Mouse (Mus musculus) neural tube, embryonic 10.5 days (tissue): Measurements from ENCODE around the gene Eloa.
"Not testable (repeated sequence)": the region's sequence is repeated elsewhere in the genome, so short reads cannot be mapped to it uniquely, and the experiment has no call there.

Experiments
- DNase-seq: peaks from one replicate; pipeline ENCODE4 v3.0.0-alpha.2; 2017; ENCODE audit warnings: low spot score; ENCODE audit errors: extremely low spot score

The Eloa gene

DNA sequence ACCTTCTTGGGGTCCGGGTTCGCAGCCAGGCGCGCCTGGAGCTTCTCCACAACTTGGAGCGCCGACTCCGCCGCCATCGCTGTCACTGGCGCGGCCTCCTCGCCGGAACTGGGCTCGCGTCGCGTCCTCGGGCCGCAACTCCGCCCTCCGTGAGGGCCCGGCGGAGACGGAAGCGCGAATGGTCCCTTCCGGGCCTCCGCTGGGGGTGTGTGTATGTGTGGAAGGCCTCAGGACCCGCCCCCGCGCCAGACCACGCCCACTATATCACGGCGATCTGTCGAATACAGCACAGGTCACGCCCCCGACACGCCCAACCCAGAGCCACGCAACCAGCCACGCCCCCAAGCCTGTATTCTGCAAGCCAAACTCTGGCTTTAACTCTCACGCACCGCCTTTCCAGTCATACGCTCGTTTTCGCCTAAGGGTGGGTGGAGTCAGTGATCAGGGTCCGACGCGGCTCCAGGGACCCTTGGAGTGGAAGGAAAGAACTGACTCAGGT, at the start of gene Eloa:
Gene Eloa (minus strand): TSS at position 215 of the 499 bp plus-strand sequence.
- DNase-seq: peak; percentile 100

DNA sequence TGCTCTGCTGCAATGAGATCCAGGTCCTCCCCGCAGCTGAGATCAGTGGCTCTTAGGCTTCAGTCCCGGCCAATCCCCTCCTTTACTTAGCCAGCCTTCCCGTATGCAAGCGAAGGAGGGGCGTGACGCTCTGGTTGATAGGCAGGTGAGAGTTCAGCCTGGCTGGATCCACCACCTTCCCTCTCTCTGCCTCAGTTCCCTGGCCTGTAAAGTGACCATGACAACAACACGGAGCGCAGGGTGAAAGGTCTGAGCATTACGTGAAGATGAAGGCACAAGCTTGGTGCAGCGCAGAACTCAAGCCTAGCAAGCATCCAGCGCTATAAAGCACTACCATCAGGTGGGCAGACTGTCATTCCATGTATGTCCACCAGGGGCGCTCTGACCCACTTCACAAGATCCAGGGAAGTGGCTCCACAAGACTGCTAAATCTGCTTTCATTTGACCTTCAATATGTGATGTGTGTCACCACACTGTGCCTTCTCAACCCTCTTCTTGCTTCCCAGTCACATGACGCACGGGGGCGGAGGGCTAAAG, 49.7 kb upstream of the Eloa start:
- DNase-seq: peak; percentile 88

DNA sequence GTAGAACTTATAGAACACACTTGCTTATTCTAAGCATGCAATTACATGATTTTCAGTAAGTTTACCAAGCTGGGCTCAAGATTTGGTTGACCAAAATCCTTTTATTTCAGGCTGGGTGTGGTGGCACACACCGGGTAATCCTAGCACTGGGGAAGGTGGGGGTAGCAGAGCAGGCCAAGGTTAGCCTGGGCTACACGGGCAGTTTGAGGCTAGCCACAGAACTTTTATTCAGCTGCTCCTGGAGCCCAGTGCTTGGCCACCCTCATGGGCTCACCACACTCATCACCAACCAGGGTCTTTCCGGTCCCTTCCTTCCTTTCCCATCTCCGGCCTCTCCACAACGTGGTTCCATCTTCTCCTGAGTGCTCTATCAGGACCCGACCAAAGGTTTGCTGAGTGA, 49.0 kb upstream of the Eloa start:
- no peak for DNase-seq

DNA sequence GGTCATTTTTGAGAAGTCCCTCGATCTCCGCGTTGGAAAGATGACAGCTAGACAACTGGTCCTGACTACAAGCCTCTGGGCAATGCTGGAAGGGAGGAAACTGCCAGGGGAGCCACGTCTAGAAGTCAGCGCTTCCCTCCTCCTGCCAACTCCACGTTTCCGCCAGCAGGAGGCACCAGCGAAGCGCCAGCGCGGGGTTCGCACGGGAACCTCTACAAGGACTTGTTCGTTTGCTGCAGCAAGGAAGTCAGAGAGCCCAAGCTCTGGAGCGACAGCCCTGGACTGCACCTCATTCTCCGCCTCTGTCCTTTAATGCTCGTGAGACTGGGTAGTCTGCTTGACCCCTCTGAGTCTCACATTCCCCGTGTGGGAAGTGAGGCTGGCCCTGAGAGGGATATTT, 48.4 kb upstream of the Eloa start:
- DNase-seq: peak; percentile 86

DNA sequence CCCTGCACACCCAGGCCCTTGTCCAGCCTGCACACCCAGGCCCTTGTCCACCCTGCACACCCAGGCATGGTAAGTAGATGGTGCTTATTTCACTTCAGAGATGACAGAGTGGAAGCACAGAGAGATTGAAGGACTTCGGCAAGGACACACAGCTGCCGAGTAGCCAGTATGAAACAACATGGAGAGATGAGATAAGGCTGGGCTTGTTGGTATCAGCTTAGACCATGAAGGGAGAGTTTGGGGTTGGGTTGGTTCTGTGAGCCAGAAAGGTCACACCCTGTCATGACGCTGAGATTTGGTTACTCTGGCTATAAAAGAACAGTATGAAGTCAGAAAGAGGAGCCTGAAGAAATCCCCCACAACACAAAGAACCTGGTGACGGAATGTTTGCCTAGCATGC, 47.8 kb upstream of the Eloa start:
- DNase-seq: no peak

DNA sequence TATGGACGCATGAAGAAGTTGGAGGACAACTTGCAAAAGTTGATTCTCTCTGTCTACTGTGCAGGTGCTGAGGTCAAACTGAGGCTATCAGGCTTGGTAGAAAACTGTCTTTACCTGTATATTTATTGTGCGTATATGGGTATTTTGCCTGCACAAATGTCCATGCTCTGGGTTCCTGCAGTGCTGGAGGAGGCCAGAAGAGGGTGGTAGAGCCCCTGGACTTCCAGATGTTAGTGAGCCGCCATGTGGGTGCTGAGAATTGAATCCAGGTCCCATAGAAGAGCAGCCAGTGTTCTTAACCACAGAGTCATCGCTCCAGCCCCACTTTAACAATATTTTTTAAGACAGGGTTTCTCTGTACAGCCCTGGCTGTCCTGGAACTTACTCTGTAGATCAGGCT, 41.6 kb upstream of the Eloa start:
- no peak for DNase-seq

DNA sequence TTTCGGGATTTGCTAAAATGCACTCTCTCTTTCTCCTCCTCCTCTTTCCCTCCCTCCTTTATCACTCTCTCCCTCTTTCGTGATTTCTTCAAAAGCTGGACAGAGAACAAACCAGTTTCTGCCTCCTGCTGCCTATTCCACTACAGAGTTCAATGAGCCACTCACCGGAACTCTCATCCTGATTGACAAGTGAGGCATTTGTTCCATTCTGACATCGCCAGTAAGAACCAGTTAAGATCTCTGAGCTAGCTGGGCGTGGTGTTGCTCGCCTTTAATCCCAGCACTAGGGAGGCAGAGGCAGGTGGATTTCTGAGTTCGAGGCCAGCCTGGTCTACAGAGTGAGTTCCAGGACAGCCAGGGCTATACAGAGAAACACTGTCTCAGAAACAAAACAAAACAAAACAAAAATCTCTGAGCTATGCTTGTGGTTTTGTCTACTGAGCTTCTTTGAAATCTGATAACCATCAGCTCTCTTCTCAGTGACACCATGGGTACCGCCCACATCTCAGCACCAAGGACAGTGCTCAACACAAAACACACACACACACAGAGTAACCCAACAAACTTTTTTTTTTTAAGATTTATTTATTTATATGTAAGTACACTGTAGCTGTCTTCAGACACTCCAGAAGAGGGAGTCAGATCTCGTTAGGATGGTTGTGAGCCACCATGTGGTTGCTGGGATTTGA, 38.4 kb upstream of the Eloa start:
- DNase-seq: not testable (repeated sequence)

DNA sequence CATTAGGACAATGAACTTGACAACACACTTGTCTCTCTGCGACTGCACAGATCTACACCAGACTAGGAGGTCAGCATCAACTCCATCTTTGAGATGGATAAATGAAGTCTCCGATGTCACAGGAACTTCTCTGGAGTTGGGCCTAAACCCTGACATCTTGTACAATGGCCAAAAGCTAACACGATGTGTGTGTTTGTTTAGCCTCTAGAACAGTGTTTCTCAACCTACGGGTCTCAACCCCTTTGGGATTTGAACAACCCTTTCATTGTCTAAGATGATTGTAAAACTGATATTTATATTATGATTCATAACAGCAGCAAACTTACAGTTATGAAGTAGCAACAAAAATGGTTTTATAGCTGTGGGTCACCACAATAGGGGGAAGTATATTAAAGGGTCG, 36.4 kb upstream of the Eloa start:
- DNase-seq: no peak

DNA sequence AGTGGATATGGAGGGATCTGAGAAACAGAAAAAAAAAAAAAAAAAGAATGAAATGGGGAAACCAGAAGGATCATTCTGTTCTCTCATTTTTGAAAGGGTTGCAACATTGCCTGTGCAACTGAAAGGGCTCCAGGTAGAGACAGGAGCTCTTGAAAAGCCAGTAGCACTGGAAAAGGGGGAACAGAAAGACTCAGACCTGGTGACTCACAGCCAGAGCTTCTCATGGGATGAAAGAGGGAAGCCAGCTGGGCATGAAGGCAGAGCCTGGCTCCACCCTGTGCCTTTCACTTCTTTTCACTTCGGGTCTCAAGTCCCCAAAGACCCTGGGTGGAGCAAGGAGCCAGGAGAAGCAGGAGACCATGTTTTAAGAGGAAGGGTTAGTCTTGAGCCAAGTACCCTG, 34.5 kb upstream of the Eloa start:
- DNase-seq: no peak

DNA sequence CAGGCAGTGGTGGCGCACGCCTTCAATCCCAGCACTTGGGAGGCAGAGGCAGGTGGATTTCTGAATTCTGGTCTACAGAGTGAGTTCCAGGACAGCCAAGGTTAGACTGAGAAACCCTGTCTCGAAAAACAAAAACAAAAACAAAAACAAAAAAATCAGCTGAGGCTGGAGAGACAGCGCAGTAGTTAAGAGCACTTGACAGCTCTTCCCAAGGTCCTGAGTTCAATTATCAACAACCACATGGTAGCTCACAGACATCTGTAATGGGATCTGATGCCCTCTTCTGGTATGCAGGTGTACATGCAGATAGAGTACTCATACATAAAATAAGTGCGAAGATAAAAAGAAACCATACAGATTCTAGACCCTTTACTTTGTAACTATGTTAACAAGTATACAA, 32.3 kb upstream of the Eloa start:
- no peak for DNase-seq

DNA sequence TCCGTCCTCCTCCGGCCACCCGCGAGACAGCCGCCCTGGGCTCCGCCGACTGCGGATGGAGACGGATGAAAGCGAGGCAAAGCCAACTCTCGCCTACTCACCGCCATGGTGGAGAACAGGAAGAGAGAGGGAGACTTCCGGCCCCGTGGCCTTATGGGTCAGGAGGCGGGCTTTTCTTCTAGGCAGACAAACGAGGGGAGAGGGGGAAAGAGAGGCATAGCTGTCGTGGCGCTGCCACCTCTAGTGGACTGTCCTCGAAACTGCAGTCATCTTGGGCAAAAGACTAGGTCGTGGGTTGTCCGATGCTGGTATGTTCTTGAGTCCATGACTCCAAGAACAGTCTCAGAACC, 31.7 kb upstream of the Eloa start, which contains the start of gene Rpl11:
Gene Rpl11 (minus strand): TSS at position 182 of the 350 bp plus-strand sequence.
- DNase-seq: peak; percentile 96

DNA sequence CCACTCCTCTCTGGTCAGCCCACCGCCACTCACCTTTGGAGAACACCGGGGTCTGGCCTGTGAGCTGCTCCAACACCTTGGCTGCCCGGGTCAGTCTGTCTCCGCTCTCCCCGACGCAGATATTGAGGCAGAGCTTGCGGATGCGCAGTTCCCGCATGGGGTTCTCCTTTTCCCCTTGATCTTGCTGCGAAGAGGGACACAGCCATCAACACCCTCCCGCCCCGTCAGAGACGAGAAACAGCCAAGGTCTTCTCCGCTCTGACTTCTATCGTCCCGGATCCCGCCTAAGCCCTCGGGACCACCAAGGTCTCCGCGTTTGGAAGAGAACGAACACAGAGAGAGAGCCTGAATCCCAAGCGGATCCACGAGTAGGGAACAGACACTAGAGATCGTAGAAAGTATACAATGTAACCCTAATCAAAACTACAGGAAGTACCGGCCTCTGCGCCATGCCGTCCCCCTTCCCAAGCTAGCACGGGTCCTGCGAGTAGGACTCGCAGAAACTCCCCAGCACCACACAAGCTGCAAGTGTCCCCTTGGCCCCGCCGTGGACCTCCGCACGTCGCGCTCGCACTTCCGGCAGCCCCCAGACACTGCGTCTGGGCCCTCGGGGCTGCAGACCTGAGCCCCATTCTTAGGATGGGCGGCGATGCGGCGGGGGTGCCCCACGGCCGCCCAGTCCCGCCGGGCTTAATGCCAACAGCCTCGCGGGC, 31.1 kb upstream of the Eloa start:
- no peak for DNase-seq

DNA sequence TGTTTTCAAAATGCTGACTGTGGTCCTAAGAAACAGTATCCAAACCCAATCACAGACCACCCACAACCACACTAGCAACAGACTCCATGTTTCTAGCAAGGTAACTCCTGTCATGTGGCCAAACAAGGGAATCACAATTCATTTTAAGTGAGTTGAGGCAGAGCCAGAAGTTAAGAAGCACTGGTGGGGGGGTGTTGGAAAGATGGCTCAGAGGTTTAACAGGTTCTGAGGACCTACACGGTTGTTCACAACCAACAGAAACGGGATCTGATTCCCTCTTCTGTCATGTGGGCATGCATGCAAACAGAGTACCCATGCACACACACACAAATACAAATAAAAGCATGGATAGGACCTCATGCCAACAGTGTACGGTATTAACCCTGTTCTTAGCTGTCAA, 30.5 kb upstream of the Eloa start:
- no peak for DNase-seq

DNA sequence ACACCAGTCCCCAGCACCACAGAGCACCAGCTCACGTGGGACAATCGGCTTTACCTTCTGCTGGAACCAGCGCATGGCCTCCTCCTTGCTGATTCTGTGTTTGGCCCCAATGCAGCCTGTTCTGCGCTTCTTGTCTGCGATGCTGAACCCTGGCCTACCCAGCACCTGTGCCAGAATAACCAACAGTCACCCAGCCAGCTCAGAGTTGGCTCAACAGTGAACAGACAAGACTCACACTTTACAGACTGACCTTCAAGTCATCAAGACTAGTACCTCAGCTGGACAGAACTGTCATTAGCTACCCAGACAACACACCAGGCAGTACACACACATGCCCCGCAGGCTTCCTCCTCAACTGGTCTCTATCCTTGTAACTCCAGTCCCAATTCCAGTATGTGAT, 28.7 kb upstream of the Eloa start:
- DNase-seq: no peak

DNA sequence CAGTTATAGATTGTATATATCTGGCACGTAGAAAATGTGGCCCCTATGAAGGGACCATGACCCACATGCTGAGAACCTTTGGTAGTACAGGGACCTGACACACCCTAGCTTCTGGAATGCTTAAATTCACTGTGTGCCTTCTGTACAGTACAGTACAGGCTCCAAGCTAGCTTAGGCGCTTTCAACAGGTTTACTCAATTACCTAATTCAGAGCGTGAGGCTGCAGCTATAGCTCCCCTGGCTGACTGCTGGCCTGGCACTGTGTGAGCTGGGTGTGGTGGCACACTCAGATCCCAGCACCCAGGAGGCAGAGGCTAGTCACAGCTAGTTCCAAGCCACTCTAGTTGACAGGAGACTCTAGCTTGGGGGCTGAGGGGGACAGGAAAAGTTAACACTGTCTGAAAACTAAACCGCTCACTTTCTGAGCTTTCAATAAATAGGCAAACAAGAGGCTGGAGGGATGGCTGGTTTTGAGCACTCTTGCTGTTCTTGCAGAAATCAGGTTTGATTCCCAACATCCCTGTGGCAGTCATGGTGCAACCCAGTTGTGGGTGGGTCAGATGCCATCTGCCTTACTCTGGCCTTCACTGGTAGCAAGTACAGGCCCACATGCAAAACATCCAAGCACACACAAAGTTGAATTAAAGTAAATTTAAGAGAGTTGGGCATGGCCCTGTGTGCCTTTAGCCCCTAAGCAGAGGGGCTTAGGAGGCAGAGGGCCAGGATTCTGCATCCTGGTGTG, 26.9 kb upstream of the Eloa start:
- DNase-seq: no peak

DNA sequence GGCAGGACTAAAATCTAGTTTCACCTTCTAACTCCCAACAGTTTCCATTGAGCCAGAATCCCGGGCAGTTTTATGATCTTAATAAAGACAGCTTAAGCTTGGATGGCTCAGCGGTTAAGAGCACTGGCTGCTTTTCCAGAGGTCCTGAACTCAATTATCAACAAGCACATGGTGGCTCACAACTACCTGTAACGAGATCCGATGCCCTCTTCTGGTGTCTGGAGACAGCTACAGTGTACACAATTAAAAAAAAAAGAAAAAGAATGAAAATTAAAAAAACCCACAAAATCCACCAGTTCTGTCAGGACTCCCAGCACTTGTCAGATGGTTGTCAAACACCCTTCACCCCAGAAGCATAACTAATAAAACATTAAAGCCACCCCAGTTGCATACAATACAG, 26.1 kb upstream of the Eloa start:
- no peak for DNase-seq

DNA sequence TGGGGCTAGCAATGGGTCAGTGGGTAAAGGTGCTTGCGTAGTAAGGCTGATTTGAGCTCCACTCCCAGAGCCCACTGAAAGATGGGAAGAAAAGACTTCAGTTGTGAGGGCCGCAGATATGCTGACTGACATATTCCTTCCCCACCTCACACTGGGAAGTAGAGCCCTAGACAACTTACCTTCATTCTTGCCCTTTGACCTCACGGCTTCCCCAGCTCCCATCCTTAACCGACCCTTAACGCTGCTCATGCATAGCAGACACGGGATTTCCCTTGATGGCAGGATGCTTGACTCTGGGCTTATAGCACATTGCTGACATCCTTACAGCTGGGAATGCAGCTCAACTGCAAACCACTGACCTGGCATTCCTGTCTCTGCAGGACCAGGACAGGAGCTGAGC, 25.3 kb upstream of the Eloa start:
- DNase-seq: no peak

DNA sequence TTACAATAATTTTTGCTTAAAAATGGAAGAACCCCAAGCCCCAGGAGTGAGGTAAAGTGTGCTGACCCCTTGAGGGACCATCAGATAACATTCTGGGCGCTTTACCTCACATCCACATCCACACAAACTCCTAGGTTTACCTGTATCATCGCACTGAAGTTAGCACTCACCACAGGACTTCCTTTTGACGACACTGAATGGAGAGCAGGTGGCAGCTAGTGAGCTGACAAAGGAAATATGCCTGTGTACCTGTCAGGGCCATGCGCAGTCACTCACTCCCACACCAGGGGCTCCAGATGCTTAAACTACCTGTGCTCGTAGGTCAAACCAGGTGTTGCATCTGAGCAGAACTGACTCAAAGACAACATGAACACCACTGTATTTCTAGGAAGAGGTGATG, 23.5 kb upstream of the Eloa start:
- DNase-seq: no peak

DNA sequence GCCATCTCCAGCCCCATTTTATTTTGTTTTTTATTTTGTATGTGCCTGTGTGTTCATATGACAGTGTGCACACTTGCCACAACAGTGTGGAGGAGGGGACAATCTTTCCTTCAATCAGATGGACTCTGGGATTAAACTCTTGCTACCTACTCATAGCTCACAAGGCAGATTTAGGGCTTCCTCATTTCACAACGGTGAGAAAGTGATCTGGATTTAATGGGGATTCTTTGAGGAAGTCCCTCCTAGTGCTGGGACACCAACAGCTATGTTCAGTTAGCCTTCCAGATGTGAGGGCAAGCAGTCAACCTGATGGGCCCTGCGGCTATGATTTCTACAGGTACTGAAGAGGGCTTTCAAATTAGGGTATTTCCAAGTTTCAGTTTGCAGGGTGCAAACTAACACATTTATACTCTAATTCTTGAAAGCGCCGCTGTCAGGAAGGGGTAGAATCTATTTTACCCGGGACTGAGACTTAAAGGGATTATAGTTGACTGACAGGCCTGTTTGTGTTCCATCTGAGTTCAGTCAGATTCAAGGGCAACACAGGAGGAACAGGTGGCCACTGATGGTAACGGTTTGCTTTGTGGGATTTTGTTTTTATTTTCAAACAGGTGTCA, 22.3 kb upstream of the Eloa start:
- DNase-seq: no peak

DNA sequence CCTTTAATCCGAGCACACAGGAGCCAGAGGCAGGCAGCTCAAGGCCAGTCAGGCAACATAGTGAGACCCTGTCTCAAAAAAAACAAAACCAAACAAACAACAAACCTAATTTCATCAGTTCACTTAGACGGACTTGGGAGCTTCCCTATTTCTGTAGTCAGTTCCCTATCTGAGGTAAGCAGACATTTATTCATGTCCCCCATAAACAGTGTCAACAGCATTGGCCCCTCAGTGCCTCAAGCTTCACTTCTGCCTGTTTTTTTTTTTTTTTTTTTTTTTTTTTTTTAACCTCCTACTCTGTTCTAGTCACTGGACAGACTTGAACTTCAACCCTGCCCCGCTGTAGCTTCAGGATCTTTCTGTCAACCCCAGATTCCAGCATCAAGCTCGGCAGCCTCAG, 13.5 kb upstream of the Eloa start:
- DNase-seq: no peak

DNA sequence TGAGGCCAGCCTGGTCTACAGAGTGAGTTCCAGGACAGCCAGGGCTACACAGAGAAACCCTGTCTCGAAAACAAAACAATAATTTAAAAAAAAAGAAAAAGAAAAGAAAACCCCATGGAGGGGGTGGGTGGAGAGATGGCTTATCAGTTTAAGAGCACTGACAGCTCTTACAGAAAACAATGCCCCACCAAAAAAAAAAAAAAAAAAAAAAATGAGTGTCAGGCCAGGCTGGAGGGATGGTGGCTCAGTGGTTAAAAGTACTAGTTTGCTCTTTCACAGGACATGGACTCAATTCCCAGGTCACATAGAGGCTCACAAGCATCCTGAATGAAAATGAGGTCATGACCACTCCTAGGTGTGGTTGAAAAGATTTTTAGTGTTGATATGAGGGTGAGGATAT, 11.7 kb upstream of the Eloa start:
- no peak for DNase-seq
